Mouse (Mus musculus) A20 (cell line): Measurements from ENCODE around the gene Slco2a1.

Experiments
- DNase-seq: peaks from one replicate; pipeline ENCODE4 v3.0.0-alpha.2; 2011; ENCODE audit warnings: low read depth, low spot score

Slco2a1 gene

DNA sequence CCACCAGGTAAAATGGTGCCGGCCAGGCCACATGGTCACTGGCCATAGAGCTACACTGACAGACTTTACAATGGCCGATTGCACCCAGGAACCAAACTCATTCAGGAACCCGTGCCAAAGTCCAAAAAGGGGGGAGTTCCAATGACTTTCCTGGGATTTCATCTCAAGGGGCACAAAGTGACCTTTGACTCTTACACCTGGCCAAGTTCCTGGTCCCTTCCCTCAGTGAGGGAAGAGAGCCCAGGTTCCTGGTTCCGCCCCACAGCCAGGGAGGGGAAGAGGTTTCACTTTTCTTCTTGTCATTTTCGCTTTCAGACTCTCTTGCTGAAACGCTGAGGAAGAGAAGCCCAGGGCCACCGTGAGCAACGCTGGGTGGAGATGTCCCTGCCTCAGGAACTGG, at the start of gene Slco2a1:
Slco2a1 (plus strand) TSS at position 251 of the 400 bp plus-strand sequence.
- peak; percentile 33 for DNase-seq

DNA sequence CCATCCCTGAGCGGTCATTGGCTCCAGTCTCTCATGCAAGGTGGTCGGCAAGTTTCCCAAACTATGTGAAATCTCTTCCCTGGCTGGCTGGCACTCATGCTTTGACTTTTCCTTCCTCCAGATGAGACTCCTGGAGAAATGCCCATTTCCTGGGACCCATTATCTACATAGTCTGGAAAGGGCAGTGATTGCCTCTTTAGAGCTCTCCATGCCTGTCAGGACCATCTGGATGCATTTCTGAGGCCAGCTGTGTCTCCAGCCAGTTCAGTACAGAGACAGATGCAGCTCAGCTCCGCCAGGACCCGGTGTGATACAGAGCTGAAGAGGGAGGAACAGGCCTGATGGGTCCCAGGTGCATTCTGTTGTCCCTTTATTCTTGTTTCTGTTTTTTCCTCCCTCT, 46.3 kb upstream of the Slco2a1 start:
- DNase-seq = no peak

DNA sequence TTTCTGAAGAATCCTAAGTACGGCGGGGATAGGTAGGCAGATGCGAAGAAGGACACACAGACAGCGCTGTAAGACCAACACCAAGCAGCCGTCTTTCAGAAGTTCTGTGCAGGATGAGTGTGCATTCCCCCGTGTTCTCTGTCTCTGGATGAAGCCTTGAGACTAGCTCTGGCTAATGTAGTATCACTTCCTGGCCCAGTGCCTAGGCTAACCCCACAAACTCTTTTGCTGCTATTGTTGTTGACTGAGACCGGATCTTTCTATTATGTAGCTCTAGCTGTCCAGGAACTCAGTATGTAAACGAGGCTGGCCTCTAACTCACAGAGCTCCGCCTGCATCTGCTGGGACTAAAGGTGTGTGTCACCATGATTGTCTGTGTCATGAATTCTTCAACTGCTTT, 43.6 kb upstream of the Slco2a1 start:
- no peak for DNase-seq

DNA sequence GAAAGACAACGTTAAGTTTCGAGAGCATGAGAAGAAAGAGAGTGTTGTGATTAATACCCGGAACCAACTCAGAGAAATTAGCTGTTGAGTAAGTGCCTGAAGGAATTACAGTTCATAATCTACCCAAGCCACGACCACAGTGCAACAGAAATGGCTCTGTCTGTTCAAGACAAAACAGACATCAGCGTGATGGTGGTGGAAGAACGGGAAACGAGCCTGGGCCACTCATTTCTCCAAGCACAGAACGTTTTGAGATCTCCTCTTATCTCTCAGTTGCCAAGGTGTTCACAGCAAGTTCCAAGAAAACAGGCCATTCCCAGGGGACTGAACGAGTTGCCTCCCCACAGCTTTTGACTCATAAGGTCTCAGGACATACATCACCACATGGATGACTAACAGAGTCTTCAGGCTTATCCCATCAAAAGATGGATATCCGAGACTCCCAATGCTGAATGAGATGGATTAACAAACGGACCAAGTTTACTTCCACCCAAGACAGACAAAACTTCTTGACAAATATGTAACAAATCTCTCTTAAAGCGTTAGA, 42.0 kb upstream of the Slco2a1 start:
- no peak for DNase-seq

DNA sequence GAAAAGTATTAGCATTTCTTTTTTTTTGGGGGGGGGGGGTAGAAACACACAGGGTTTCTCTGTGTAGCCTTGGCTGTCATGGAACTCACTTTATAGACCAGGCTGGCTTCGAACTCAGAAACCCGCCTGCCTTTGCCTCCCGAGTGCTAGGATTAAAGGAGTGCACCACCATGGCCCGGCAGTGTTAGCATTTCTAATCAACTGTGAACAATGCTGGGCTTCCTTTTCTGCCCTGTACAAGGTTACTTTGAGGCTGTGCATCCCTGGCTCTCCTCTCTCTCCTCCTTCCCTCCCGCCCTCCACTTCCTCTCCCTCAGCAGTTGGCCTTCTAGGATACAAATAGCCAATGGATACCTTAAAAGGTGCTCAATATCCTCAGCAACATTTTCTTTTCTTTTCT, 39.8 kb upstream of the Slco2a1 start:
- no peak for DNase-seq

DNA sequence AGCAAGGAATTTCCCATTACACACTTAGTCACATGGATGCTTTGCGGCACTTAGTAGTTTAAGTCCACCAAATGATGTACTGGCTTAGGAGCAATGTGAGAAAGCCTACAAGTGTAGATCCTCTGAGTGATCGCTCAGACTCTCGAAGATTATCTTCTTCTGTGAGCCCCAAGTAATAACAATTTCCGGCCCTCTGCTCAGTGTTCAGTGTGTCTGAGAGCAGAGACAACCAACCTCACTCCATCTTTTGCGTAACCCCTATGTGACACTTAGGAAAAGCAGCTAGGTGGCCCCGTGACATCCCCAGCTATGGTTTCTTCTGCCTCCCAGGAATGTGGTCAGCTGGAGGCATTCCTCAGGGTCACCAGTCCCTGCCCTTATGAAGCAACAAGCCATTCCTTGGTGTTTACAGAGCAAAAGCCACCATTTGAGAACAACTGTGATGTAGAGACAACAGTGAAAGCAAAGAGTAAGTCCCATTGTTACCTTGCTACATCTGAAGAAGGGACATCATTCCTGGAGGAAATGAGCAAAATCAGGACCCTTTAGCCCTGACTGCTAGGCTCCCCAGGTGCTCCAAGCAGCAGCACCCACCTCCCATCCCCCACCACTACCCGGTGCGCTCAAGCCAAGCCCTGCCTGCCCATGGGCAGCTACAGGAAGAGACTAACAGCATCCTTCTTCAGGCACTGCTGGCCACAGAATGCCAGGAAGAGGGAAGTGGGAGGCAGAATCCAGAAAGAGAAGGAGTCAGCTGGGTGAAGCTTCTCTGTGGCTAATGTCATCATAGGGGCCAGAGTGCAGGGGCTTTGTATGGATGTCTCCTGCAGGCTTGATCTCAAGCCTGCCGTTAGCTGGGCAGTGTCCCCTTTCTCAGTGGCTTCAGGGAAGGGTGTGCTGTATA, 37.2 kb upstream of the Slco2a1 start:
- no peak for DNase-seq

DNA sequence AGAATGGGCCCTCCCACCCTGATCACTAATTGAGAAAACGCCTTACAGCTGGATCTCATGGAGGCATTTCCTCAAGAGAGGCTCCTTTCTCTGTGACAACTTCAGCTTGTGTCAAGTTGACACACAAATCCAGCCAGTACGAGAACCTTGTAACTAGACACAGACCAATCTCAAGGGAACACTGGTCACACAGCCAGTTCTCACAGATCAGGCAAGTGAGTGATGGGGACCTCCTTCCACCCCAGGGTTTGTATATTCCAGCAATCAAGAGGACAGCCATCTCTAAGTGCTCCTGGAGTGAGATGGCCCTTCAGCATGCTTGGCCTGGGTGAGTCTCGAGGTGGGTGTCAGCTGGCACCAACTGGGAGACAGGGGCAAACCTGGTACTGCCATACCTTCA, 32.6 kb upstream of the Slco2a1 start:
- no peak for DNase-seq

DNA sequence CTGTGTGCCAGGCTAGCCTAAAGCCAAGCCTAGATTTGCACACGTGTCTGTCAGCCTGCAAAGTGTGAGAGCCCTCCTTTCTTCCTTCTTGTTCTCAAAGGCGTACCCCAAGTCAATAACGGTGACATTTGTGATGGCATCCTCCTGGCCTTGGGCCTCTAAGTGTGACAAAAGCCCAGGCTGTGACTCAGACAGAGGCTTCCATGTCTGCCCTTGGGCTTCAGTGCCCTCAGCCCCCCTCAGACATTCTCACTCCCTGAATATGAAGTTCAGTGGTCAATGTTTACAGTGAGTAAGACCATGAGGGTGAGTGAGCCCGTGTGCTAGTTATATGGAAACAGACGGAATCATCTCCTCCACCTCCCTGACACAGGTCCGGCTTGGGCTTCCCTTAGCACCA, 29.8 kb upstream of the Slco2a1 start:
- DNase-seq = no peak

DNA sequence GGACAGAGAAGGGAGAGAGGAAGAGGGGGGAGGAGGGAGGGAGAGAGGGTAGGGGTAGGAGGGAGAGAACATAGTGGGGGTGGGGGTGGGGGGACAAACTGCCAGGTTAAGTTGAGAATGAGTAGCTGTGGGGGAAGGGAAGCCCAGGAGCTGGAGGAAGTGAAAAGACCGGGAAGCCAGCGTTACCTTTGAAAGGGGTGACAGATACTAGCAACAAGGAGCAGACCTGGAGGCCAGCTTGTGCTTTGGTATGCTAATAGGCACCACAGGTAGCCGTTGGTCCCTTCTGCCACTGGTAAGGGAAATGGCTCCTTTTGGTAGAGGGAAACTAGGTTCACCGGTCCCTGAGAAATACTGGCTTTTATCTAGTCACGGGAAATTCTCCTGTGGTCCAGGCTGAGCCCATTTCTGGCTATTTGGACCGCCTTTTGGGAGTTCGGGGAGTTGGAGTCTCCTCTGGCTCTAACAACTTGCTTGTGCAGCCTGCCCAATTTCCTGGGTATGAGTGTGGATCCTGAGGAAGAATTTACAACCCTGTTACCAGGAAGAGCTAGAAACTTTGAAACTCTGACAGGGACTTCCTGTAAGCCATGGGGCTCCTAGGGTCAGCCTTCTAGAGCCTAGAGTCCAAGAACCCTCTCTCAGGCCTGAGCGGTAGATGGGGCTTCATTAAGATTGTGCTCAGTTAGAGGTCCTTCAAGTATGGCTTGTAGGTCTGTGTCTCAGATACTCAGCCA, 27.0 kb upstream of the Slco2a1 start:
- DNase-seq = no peak

DNA sequence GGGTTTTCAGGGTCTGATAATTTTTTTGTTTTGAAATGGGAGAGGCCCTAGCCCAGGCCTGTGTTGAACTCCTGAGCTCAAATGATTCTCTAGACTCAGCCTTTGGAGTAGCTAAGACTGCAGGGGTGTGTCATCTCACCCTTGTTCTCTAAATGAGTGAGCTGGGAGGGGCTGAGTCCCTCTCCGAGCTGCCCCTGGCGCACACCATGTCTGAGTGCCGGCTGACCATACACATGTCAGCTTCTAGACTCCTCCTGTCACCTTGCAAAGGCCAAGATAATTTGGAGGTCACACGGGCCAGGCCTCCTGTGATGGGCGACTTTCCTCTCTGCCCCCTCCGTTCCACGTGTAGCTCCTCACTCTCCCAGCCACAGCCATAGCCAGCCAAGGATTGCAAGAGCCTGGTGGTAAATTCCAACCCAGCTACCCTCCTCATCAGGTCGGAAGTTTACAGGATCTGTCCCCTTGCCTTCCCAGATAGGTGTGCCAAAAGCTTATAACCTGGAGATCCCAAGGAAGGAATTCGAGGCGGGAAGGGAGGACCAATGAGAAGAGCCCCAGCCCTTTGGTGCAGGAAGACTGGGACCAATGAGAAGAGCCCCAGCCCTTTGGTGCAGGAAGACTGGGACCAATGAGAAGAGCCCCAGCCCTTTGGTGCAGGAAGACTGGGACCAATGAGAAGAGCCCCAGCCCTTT, 26.3 kb upstream of the Slco2a1 start:
- no peak for DNase-seq

DNA sequence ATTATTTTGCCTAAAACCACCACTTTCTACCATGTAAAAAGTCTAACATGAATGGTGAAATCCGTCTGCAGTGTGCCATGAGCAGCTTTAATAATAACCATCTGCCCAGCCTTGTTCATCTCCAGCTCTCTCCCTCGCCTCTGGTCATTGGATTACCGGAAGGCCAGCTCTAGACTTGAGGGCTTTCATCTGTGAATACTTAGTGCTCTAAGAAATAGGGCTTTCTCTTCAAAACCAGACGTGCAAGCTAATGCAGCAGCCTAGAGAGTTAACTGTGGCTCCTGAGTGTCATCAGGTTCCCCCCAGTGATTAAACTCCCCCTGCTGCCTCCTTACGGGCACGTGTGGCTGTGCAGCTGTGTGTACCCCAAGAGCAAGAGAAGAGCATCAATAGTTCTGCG, 25.2 kb upstream of the Slco2a1 start:
- DNase-seq = no peak

DNA sequence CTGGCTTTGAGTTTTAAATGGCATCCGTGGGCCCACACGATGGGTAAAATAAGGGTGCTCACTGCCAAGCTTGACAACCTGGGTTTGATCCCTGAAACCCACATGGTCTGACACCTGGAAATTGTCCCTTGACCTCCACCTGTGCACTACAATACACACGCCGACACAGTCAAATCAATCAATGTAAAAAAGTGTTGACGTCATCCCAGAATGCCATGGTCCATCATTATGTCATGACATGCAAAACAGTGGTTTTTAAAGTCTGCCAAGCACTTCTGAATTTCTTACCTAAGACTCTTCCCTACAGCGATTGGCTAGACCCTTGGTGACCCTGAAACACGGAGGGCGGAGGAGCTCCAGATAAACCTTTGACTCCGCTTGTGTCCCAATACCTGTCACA, 23.9 kb upstream of the Slco2a1 start:
- no peak for DNase-seq

DNA sequence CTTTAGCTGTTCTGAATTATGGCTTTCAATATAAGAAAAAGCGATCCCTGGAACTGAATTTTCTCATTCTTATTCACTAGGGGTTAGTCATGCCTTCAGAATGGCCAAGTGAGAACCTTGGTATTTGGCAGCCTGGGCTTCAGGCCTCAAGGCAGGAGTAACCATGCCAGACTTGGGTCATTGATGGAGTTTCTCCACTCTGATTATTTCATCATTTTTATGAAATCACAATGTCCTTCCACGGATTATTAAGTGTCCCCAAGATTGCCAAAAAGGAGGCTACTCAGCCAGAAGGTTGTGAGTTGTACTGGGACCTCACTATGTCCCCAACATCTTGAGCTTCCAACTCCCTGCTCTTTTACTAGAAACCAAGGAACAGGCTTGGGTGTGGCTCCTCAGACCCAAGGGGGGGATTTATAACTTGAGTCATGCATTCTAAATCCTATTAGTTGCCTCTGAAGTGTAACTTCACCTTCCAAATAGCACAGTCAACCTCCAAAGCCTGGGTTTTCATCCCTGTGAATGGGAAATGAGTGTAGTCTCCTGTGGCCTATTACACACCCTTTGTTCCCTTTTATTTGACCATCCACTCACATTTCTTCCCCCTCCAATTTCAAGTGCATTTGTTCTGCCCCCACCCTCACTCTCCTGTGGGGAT, 16.0 kb upstream of the Slco2a1 start:
- DNase-seq = no peak

DNA sequence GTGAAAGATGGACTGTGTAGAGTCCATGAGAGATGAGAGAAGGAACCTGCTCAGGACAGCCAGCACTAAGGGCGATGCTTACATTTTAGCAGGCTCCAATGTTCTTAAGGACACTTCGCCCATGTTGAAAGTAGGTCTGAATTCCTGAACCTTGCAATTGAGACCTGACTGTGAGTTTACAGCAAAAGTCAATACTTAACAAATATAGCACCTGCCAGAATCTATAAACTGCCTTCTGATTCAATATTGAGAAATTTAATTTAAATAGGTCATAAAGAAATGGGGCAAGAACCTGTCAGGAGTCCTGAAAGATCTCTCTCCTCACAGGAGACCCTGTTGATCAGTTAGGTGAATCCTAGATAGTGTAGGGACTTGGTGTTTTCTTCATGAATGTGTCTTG, 12.6 kb upstream of the Slco2a1 start:
- no peak for DNase-seq

DNA sequence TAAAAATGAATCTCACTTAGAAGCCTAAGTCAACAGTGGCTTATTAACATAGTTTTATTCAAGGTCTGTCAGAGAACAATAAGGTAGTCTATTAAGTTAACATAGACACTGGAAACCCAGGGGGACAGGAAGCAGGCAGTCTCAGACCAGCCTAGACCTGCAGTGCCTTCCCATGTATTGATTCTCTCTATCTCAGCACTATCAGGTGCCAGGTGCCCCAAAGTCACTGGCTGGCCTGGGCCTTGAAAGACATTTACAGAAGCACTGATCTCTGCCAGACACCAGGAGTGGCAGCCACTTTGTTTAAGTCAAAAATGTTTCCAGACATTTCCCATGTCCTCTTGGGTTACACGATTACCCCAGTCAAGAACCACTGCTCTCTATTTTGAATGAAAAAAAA, 11.4 kb upstream of the Slco2a1 start:
- no peak for DNase-seq

DNA sequence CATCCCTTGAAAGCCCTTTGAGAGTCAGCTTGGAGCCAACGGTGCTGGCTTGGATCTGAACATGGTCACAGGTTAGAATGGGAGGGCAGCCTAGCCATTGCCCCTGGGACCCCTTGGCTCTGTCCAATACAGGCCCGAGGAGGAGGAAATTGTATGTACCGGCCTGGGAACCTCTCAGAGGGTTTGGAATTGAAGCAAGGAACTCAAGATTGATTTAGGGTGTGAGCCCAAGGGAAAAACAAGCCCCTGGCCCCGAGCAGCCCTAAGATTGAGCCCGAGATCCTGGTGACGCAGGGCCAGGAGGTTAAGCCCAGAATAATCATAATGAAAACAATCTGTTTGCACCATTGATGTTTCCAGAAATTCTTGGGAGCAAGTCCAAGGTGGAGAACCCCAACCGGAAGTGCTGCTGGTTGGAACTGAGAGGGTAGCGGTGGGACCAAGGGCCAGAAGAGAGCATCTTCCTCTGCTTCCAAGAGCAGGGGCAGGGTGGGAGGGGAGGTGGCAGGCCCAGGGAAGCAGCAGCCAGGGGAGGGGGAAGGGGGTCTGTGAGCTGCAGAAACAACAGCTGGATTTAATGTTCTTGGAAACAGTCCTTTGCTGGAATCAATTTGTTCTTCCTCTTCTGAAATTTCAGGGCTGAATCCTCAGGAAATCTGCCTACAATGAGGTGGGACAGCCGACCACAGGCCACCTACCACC, 10.6 kb upstream of the Slco2a1 start:
- DNase-seq = no peak

DNA sequence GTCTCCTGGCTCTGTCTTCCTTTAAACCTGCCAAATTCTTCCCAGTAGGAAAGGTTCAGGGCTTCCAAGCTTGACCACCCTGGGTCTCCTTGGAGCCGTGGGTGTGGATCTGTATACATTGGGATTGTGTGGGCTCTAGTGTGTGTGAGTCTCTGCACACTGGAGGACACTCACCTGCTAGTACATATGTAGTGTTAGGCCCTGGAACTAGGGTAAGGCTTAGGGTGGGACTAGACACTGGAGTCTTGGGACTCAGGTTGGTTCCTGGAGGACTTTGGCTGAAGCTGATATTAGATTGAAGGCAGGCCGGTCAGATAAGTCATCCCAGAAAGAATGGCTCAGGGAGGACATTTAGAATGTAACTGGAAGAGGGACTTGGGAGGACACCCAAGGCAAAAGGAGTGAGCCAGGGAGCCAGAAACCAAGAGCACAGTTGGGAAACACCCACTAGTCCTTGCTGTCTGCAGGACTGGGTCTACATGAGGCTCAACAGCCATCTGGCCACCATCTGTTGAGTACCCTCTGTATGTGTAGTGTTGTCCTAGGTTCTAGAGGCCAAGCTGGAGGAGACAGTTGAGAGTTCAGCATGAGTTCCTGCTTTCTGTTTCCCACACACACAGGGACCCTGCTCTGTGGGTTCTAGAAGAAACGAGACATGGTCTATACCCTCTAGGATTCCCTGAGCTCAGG, 9.4 kb upstream of the Slco2a1 start:
- DNase-seq = no peak

DNA sequence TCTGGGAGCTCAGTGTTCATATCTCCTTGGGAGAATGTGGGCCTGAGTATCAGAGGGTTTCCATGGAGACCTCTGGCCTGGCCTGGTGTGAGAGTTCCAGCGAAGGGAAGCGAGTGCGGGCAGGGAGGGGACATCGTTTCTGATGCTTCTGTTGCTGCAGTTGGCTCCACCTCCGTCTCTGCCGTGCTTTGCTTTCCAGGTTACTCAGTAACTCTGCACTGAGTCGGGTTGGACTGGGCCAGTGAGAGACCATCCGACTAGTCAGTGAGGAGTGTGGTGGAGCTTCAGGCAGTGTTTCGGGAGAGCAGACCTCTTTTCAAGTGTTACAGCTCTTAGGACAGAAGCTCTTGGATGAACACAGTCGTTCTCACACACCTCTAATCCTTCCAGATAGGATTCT, 8.6 kb upstream of the Slco2a1 start:
- DNase-seq = no peak

DNA sequence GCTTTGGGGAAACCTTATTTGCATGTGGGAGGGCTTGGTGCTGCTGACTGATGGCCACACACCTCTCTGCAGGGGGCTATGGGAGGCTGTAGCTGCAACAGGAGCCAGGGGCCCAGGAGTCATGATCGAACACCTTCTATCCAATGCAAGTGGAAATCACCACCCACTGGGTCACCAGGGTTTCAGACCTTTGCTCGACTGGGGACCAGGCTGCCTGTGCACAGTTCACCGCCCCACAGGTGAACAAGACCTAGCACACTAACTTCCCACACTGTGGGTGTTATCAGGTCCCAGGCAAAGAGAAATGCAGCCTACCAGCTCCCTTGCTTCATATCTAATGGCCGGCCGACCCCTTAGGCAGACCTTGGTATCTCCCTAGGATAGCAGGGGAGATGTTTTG, 8.1 kb upstream of the Slco2a1 start:
- DNase-seq = no peak

DNA sequence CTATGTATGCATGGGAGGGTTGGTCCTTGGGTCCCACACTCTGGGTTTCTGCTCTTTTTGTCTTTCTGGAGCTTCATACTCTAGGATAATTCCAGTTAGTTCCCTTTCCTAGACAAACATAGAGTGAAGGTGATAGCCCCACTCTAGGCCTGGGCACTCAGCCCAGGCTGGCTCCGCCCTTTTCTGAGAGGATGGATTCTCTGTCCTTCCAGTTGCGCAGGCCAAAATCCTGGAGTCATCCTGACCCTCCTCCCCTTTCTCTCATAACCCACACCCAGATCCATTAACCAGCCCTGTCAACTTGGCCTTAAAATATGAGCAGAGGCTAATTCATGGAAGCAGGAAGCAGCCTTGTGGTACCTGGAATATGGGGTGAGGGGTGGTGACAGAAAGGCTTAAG, 6.7 kb upstream of the Slco2a1 start:
- DNase-seq = no peak
